Mouse (Mus musculus): Measurements from ENCODE around the gene Acot8. TPM values are rescaled to one million over a fixed set of nuclear protein-coding genes. Genes with fewer than 3 reads are reported as not detected.
A peak's percentile ranks its signal among the peaks of the same experiment; 100 is the strongest.
"Not testable (repeated sequence)": the region's sequence is repeated elsewhere in the genome, so short reads cannot be mapped to it uniquely, and the experiment has no call there.

Gene Acot8
- total RNA-seq, 4 experiments from 2014 or later, result 25.1 to 34.0 (median 27.7) TPM

- DNase-seq (ENCODE audit: low spot score in 2 of 2), result no peak
Observed at GRCm38 (mm10) chr2:164813557-164813956, 8.9 kb upstream of the Acot8 start.

DNA sequence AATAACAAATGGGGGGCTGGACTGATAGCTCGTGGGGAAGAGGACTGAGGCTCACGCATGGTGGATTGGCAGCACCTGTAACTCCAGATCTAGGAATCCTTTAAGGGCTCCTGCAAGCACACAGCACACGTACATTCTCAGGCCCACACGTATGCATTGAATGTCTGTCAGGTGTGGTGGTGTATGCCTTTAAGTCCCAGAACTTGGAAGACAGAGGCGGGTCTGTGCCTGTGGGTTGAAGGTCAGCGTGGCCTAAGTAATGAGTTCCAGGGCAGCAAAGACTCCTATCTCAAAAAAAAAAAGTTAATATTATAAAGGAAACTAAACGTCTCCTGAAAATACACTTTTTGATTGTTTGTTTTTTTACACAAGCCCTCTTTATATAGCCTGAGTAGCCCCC, 1.9 kb upstream of the Acot8 start:
- no peak for DNase-seq (ENCODE audit: low spot score in 2 of 2)

DNA sequence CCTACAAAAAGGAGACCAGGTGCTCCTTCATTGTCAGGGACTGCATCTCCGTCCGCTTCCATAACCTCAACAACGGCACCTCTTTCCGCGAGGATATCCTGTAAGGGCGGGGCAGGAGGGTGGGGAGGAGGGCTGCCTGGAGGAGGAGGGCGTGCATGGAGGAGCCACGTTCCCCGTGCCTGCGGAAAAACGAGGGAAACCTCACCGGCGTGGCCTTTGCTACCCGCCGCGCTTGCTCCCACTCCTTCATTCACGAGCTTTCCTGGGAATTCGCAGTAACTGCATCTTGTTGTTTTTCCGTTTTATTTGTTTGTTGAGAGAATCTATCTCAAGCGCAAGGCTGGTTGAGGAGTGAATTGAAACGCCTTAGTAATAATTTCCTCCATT, 643 bp upstream of the Acot8 start:
- no peak for DNase-seq (ENCODE audit: low spot score in 2 of 2)

GRCm38 (mm10) chr2:164803921-164804313, 765 bp downstream of the Acot8 start:
- DNase-seq (ENCODE audit: low spot score in 2 of 2), result no peak

GRCm38 (mm10) chr2:164803201-164803920, 1.3 kb downstream of the Acot8 start:
- DNase-seq (ENCODE audit: low spot score in 2 of 2), result no peak

DNA sequence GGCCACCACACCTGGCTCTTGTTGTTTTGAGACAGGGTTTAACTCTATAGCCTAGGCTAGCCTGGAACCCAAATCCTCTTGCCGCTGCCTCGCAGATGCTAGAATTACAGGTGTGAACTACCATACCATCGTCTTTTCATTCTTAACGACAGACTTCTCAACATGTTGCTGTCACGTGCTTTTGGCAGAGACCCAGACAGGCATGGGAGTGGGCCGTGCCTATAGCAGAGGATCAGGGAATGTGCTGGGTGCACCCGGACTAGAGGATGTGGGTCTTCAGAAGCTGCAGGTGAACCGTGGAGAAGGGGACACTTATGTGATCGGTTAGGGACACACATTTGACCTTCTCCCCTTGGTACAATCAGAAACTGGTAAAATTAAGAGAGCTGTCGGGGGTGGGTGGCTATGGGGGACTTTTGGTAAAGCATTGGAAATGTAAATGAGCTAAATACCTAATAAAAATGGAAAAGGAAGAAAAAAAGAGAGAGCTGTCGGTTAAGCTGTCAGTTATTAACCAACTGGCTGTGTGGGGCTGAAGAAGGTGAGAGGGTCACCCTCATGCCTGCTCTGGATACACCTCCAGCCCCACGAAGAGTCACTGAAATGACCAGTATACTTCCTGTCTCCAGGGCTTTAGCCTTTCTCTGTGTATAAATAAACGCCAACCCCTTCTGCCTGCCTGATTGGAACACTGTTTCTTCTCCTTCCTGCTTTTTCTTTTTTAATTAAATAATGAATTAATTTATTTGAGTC, 4.3 kb downstream of the Acot8 start:
- DNase-seq (ENCODE audit: low spot score in 2 of 2), result no peak

DNA sequence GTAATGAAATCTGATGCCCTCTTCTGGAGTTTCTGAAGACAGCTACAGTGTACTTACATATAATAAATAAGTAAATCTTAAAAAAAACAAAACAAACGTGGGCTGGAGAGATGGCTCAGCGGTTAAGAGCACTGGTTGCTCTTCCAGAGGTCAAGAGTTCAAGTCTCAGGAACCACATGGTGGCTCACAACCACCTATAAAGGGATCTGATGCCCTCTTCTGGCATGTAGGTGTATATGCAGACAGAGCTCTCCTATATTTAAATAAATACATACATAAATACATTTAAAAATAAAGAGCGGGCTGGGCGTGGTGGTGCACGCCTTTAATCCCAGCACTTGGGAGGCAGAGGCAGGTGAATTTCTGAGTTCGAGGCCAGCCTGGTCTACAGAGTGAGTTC, 6.1 kb downstream of the Acot8 start:
- DNase-seq (ENCODE audit: low spot score in 2 of 2), result not testable (repeated sequence)

DNA sequence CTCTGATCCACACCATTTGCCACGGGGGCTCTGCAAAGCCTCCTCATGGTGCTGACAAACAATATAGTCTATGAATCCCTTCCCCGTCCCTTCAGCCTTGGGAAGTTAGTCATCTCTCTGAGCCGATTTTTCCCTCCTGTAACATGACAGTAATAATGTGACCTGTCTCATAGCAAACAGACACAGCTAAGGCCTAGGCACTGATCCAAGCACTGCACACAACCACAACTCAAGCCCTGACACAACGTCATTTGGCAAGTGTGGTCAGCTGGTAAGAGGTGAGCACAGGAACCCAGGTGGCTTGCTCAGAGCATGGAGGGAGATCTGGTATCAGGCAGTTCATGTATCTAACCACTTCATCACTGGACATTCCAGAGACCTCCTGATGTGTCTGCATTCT, 8.8 kb downstream of the Acot8 start:
- DNase-seq (ENCODE audit: low spot score in 2 of 2), result no peak

- DNase-seq (ENCODE audit: low spot score in 2 of 2), result peak; percentile 80 to 86
Observed at GRCm38 (mm10) chr2:164794293-164794692, 10.4 kb downstream of the Acot8 start.

- no peak for DNase-seq (ENCODE audit: low spot score in 2 of 2)
Observed at GRCm38 (mm10) chr2:164793772-164794171, 10.9 kb downstream of the Acot8 start.

- peak in 1 of 2 experiments; percentile 51 for DNase-seq (ENCODE audit: low spot score in 2 of 2)
Observed at GRCm38 (mm10) chr2:164793236-164793635, 11.4 kb downstream of the Acot8 start.

DNA sequence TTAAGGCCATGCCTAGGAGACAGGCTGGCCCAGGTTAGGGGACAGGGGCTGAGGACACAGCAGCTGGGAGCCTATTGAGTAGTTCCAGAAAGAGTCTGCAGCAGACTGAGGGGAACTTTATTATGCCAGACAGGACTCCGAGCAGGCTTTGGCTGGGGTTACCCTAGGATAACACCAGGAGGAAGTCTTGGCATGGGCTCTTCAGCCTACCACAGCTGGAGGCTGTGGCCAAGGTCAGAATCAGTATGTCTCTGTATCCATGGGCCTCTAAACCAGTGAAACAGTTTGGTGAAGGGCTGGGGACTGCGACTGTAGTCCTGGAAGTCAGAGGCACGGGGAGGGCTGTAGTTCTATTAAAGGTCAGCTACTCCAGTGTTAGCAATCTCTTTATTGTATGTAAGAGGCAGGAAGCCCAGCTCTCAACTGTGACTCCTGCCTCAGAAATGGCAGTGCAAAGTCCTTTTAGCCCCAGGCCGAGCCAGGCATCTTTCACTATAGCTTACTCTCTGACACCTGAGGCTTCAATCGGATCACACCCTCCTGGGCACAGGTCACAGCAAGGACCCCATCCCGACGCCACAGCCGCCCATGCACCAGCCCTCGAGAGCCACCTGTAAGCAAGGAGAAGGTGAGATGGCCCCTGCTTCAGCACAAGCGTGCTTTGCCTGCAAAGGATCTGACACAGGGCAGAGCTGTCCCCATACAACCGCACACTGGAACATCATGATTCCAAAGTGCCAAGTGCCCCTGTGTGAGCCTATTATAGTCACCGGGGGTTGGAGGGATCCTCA, 12.1 kb downstream of the Acot8 start:
- DNase-seq (ENCODE audit: low spot score in 2 of 2), result no peak

- DNase-seq (ENCODE audit: low spot score in 2 of 2), result no peak
Observed at GRCm38 (mm10) chr2:164791841-164792261, 12.8 kb downstream of the Acot8 start.

DNA sequence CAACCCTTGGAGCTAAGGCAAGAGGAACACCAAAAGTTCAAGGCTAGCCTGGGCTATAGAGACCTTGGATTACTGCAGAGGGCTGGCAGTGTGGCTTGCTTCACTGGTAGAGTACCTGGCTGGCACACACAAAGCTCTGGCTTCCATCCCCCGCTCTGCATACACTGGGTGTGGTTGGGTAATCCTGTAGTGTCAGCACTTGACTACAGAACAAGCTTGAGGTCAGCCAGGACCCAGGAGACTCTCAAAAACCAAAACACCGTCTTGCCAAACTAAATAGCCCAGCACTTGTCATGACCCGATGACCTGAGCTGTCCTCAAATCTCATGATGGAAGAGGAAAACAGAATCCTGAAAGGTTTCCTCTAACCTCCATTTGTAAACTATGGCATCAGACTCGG, 14.2 kb downstream of the Acot8 start:
- no peak for DNase-seq (ENCODE audit: low spot score in 2 of 2)

- no peak for DNase-seq (ENCODE audit: low spot score in 2 of 2)
Observed at GRCm38 (mm10) chr2:164788411-164788810, 16.3 kb downstream of the Acot8 start.

- no peak for DNase-seq (ENCODE audit: low spot score in 2 of 2)
Observed at GRCm38 (mm10) chr2:164787779-164788178, 16.9 kb downstream of the Acot8 start.

DNA sequence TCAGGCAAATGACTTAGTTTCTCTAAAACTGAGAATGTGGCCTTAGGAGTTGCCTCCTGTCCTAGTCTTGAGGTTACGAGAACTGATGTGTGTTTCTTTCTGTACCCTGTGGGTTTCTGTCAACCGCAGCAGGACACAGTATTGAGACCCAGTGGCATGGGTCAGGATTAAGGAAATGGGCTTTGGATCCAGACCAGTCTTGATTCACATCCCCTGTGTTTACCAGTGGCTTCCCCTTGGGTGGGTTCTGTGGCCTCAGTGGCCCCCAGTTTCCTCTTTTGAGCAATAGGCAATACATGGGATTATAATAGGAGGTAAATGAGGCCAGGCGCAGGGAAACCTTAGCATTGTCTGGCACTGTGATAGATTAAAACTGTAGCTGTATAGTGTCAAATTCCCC, 17.6 kb downstream of the Acot8 start:
- DNase-seq (ENCODE audit: low spot score in 2 of 2), result no peak

DNA sequence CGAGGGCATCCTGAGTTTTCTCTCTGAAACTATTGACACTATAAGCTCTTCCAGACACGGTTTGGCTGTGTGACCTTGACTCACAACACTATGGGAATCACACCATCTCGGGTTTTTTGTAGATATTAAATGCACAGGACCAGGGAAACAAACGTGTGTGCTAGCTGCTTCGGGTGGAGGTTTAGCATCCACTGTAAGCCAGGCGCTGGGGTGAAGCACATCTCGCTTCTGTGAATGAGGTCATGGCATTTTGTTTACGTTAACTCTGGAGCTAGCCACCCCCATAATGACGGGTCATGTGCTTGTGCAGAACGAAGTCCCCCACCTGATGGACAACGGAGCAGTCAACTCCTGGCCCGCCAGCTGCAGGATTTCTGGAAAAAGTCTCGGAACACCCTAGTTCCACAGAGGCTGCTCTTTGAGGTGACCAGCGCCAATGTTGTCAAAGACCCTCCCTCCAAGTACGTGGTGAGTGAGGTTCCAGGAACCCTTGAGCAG, 18.2 kb downstream of the Acot8 start:
- no peak for DNase-seq (ENCODE audit: low spot score in 2 of 2)

GRCm38 (mm10) chr2:164785481-164786387, 18.9 kb downstream of the Acot8 start, which contains the start of gene Snx21:
Snx21 (plus strand) TSS chr2:164785823.
- DNase-seq (ENCODE audit: low spot score in 2 of 2), result peak; percentile 76 to 82

- no peak for DNase-seq (ENCODE audit: low spot score in 2 of 2)
Observed at GRCm38 (mm10) chr2:164784869-164785420, 19.7 kb downstream of the Acot8 start.

Data from layer of hippocampus, adult 8-10 months (tissue).